Mouse (Mus musculus) cerebellum, postnatal 25 days (tissue): ENCODE results near the gene Lig1.

ENCODE experiments used
- DNase-seq, 2 experiments: peaks; one replicate each; pipeline ENCODE4 v3.0.0; 2021; ENCODE audit warnings: mixed read lengths in 2 of 2

Lig1 gene

GRCm38 (mm10) chr7:13311401-13311800 lies 34.3 kb downstream of the Lig1 start:
- DNase-seq = no peak

DNA sequence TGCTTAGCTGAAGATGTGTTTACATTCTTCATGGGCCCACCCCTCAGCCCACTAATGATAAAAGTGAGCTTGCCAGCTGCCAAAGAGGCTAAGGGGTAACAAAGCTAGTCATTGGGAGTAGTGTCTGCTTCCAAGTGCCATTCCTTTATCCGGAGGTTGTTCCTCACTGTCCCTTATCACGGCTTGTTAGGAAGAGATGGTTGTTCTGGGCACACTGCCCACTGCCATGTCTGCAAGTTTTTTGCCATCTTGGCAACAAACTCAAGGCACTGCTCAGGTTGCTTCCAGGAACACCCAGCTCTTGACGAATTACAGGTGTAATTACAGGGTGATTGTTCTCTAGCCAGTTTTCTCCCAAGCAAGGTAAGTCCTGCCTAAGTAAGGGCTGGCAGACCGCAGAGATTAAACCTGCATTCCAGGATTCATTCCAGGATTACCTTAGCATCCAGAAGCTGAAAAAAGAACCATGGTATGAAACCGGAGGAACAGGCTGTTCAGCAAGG lies 37.1 kb downstream of the Lig1 start:
- DNase-seq = no peak

GRCm38 (mm10) chr7:13321424-13321823 lies 44.3 kb downstream of the Lig1 start:
- DNase-seq = no peak

DNA sequence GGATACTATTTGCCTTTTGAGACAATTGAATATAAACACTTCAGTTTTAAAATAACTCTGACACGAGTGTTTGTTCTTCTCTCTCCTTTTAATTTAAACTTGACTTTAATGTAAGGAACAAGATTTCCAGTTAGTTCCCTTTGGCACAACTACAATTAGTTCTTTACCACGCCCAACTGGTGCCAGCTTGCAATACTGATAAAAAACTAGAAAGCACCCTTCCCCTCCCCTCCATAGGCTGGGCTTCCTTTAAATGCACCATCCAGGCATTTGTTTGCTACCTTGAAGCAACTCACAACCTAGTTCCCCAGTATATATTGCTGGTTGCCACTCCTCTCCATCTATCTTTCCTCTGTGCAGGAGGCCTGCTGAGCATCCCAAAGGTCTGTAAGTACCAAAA lies 47.2 kb downstream of the Lig1 start, which contains the start of gene Pla2g4c:
Gene Pla2g4c (plus strand): TSS at position 340 of the 400 bp plus-strand sequence.
- no peak for DNase-seq

DNA sequence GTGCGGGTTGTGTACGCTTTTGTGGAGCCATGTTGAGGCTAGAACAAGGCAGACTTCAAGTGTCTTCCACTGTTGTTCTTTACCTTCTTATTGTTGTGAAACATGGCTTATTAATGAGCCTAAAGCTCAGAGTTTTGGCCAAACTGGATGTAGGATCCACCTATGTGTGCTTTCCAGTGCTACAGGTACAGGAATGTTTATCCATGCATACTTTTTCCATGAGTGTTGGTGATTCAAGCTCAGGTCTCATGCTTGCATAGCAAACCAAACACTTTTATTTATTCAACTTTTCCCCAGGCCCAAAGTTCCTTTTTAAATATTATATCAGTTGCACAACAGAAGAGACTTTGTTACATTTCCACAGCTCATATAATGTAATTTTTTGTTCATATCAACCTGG lies 53.5 kb downstream of the Lig1 start:
- no peak for DNase-seq

GRCm38 (mm10) chr7:13355943-13356342 lies 78.9 kb downstream of the Lig1 start:
- DNase-seq = no peak
